Mouse (Mus musculus): ENCODE data around the gene Strn3.
"Not testable (repeated sequence)": the region's sequence is repeated elsewhere in the genome, so short reads cannot be mapped to it uniquely, and the experiment has no call there.

The Strn3 gene

GRCm38 (mm10) chr12:51603306-51603705 lies 88.4 kb downstream of the Strn3 start:
- DNase-seq = no peak

- no peak for DNase-seq
Measured at GRCm38 (mm10) chr12:51594030-51594470, 97.6 kb downstream of the Strn3 start.

DNA sequence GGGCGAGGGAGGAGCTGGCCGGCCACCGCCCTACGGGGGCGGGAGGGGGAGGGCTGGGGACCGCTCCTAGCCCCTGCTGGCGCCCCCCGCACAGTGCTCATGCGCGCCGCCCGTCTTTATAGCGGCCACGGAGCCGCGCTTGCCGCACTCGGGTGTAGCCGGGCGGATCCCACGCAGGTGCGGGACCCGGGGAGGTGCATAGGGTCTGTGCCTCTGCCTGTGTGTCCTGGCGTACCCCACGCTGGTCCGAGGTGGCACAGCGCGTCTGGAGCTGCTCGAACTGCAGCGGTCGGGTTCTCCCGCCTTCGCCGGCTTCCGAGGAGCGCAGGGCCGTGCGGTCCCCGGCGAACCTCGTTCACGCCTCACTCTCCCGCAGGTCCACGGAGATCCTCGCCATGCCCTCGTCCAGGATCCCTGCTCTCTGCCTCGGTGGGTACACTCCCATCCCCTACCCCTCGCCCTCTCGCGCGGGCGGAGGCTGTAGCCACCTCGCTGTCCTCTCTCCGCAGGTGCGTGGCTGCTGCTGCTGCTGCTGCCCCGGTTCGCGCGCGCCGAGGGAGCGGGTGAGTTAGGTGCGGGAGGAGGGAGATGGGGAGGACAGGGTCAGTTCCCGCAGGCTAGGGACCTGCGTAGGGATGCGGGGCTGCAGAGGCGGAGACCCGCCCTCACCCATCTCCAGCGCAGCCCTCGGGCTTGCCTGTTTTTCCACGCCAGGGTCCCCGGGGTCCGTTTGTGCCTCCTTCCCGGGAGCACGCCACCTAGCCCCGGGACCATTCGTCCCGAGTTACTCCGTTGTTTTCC lies 98.3 kb downstream of the Strn3 start, which contains the start of gene Coch:
Gene Coch, plus strand, starts transcription at position 113 of the 801 bp plus-strand sequence.
- DNase-seq = peak; percentile 46

DNA sequence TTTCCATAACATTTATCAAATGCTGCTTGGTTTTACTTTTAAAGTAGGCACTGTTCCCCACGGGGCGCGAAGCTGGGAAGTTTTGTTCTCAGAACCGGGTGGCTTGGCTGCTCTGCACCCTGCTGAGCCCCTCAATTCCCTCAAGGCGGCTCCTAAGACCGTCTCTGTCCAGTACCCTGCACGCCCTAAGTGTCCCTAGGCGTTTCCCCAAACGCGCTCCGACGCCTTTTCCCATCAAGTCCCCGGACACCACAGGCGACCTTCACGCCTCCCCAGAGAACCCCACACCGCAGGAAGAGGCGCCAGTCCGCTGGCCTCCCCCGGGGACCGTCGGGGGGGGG lies 98.8 kb downstream of the Strn3 start:
- DNase-seq = no peak

DNA sequence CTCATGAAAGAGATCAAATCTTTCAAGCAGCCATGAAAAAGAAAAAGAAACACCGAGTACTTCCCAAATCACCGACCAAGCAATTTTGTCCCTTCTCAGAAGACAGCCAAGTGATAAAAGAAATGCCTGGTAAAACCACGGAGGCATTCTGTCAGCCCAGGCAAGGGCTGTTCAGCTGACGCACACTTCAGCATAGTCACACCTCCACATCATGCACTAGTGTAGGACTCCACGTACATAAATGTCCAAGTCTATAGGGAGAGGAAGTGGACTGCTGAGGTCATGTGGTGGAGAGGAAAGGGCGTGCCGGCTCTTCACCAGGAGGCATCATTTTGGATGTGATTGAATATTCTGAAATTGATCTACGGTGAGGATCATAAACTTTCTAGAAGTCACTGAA lies 99.8 kb downstream of the Strn3 start:
- DNase-seq = no peak

- DNase-seq = no peak
Measured at GRCm38 (mm10) chr12:51589263-51589662, 102.4 kb downstream of the Strn3 start.

GRCm38 (mm10) chr12:51577816-51578215 lies 113.9 kb downstream of the Strn3 start:
- not testable (repeated sequence) for DNase-seq

DNA sequence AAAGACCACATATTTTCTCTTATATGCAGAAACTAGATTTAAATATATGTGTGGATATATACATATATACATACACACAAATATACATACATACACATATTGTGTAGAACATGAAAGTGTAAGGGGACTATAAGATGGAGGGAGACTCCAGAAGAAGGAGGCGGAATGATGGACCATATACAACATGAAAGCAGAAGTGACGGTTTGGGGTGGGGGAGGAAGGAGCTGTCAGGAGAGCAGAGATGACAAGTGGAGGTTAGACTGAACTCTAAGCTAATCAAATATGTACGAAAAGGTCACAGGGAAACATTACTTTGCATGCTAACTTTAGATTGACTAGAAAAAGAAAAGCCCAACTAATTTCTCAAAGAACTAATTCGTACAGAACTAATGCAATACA lies 119.0 kb downstream of the Strn3 start:
- DNase-seq = no peak

DNA sequence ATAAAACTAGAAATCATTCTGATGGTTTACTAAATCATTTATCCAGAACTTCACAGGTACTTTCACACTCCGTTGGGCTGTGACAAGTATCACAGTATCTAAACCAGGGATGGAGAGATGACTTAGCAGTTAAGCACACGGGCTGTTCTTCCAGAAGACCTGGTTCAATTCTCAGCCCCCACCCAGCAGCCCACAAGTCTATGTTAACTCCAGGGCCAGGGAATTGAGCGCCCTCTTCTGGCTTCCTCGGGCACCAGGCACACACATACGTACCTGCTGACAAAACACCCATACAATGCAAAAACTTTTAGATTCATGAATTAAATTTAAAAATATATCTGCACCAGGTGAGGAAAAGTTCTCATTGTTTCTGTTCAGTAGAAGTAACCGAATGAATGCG lies 121.8 kb downstream of the Strn3 start:
- DNase-seq = no peak

- DNase-seq = no peak
Measured at GRCm38 (mm10) chr12:51569472-51569871, 122.2 kb downstream of the Strn3 start.

DNA sequence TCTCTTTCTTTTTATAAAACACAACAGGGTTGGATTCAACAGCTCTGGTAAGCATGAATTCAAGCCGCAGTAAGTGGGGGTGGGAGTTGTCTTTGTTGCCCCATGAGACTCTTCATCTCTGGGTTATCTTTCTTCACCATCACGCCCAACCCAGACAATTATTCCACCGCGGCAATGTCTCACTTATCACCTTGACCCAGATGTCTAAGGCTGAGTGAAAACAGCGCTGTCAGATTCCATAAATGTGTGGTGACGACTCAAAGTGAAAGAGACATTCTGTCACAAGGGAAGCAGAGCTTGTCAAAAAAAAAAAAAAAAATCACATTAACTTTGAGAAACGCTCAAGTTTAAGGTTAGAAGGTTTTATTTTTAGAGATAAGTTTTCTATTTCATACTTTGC lies 124.5 kb downstream of the Strn3 start:
- no peak for DNase-seq

GRCm38 (mm10) chr12:51561416-51561815 lies 130.3 kb downstream of the Strn3 start:
- DNase-seq = no peak

Measured in right cerebral cortex, postnatal 25 days (tissue).